Mouse (Mus musculus): ENCODE measurements around the gene Clmn.

GRCm38 (mm10) chr12:104827721-104828120 is 37.2 kb downstream of the Clmn start:
- no peak for TF ChIP-seq EP300 (IDR thresholded peaks at IDR 0.05)
- TF ChIP-seq CTCF (IDR thresholded peaks at IDR 0.05): no peak
